Mouse (Mus musculus) liver, embryonic 15.5 days (tissue): ENCODE measurements around the gene Chaf1b. TPM values are rescaled to one million over a fixed set of nuclear protein-coding genes. Genes with fewer than 3 reads are reported as not detected.

ENCODE experiments used
- ATAC-seq: fragments of 200-750 bp; cut with Nextera tagmentation; 2 replicates; pipeline ENCODE4 v1.8.0; 2017; ENCODE audit warnings: moderate number of reproducible peaks, mild to moderate bottlenecking, moderate library complexity; ENCODE audit not compliant: insufficient read depth
- H3K27ac ChIP-seq: fragments of 300-500 bp; sonication (generic); replicated peaks from 2 replicates; pipeline ENCODE4 v1.5.1; 2015; ENCODE audit warnings: mild to moderate bottlenecking, inconsistent platforms
- H3K27me3 ChIP-seq: fragments of 300-500 bp; sonication (generic); 2 replicates; pipeline ENCODE4 v1.6.1; 2015; ENCODE audit warnings: mild to moderate bottlenecking, inconsistent platforms
- H3K36me3 ChIP-seq: fragments of 300-500 bp; sonication (generic); replicated peaks from 2 replicates; pipeline ENCODE4 v1.6.1; 2015; ENCODE audit warnings: moderate library complexity, mild to moderate bottlenecking, inconsistent platforms
- H3K4me1 ChIP-seq: fragments of 300-500 bp; sonication (generic); replicated peaks from 2 replicates; pipeline ENCODE4 v1.6.1; 2015; ENCODE audit warnings: inconsistent platforms
- H3K4me2 ChIP-seq: fragments of 300-500 bp; sonication (generic); 2 replicates; pipeline ENCODE4 v1.6.1; 2015; ENCODE audit warnings: moderate library complexity, mild to moderate bottlenecking, inconsistent platforms
- H3K4me3 ChIP-seq: fragments of 300-500 bp; sonication (generic); replicated peaks from 2 replicates; pipeline ENCODE4 v1.5.1; 2015; ENCODE audit warnings: mild to moderate bottlenecking, inconsistent platforms
- H3K9ac ChIP-seq: fragments of 300-500 bp; sonication (generic); 2 replicates; pipeline ENCODE4 v1.6.1; 2015; ENCODE audit warnings: moderate library complexity, mild to moderate bottlenecking, inconsistent platforms
- H3K9me3 ChIP-seq: fragments of 300-500 bp; sonication (generic); replicated peaks from 2 replicates; pipeline ENCODE4 v1.6.1; 2016; ENCODE audit warnings: inconsistent platforms
- WGBS: fragments of 180-500 bp; shearing (Covaris S2); methylation state at CpG from one replicate; pipeline ENCODE4 v1.1.7; 2015; ENCODE audit warnings: mixed read lengths; ENCODE audit not compliant: insufficient replicate concordance; 5-methylcytosine and 5-hydroxymethylcytosine counted together
- polyA plus RNA-seq: library from polyadenylated mRNA; unstranded; fragments of >200 nt; fragmentation: Nextera tagmentation; extraction: Ambion mirVana; gene quantifications from 2 replicates; pipeline ENCODE4 v1.2.1, GENCODE M21; 2015

The Chaf1b gene
- polyA plus RNA-seq = 40.1 and 40.3 TPM in 2 replicates

DNA sequence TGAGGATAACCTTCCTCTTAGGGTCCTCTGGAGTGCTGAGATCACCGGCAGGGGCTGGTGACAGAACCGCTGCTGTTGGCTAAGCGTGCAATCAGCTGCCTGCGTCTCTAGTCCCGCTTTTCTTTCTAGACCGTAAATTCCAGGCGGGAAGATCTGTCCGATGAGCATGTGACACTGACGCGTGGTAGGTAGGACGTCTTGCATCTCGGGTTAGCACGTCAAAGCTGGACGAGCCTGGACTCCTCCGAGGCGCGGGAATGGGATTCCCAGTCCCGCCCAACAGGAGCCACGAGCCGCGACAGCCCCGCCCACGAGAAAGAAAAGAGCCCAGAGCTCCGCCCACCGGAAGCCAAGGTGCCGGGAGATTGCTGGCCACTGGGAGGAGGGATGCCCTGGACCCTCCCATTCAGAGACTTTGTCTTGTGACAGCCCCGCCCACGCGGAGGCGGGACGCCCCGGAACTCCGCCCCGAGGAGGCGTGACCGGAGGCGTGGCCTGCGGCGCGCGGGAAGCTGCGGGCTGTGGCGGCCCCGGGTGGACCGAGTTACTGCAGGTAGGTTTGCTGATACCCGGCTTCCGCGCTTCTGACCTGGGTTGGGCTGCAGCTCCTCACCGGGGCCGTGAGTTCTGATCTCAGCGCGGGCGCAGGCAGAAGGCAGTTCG, at the start of gene Chaf1b:
Gene Chaf1b (plus strand): TSS at position 479 of the 663 bp plus-strand sequence.
- H3K9me3 ChIP-seq = no peaks in the 10 kb centered on the region

DNA sequence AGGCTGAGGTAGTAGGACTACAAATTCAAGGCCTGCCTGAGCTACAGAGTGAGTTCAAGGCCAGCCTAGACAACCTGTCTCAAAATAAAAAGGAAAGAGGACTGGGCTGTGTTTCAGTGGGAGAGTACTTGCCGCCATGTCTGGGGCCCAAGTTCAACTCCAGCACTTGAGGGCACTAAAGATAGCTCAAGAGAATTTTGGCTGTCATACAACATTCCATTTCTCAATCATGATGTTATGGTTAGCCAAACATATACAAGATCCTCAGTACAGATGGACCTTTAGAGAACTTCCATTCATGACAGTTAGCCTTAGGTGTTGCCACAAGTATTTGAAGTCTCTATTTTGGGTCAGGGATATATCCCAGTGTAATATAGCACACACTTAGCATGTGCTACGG, 49.6 kb upstream of the Chaf1b start:
- H3K36me3 ChIP-seq = peaks cover 17% of the 10 kb centered on the region; the same call in 1 of the 2 replicates
- WGBS = 80% methylated on average over 2 of the region's 2 CpGs
- H3K4me3 ChIP-seq = peak overlapping the region; percentile 99; the same call in 1 of the 2 replicates
- H3K27ac ChIP-seq = no peak overlapping the region
- peak overlapping the region; percentile 92 for H3K4me2 ChIP-seq
- H3K27me3 ChIP-seq = 0 out of 2 replicates have a peak, but pooled peaks cover 6% of the 10 kb centered on the region
- H3K9ac ChIP-seq = no peak overlapping the region
- no peaks in the 10 kb centered on the region for H3K9me3 ChIP-seq
- H3K4me1 ChIP-seq = peaks cover 53% of the 10 kb centered on the region
- no peak for ATAC-seq

More for the DNA sequence above, at the start of gene Chaf1b:
- Histone ChIP-seq H3K36me3 (peaks cover 22% of the 10 kb centered on the region), H3K27me3 (no peaks in the 10 kb centered on the region), H3K4me2 (peak within 1 kb of the TSS; percentile 96), H3K9ac (peak within 1 kb of the TSS; percentile 75), H3K4me1 (peaks cover 26% of the 10 kb centered on the region), H3K4me3 (peak within 1 kb of the TSS; percentile 93), H3K27ac (peak within 1 kb of the TSS; percentile 64)
- WGBS = under 1% methylated on average over 53 of the region's 54 CpGs
- peak; percentile 88 for ATAC-seq

DNA sequence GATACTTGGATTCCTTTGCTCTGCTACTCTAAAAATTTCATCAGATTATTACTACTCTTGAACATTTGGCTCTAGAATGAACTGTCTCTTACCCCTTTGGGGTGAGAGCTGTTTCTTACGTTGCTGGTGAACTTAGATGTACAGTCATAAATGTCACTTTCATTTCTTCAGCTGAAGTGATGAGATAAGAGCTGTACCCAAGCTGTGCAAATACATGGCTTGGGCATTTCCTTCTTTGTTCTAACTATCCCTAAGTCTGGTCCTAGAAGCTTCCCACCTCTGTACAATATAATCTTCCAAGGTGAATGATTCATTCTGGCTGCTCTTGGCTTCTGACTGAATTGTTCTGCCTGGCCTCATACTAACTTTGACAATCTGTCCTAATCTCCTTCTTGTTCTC, 44.7 kb upstream of the Chaf1b start:
- H3K4me2 ChIP-seq = no peak overlapping the region
- no peak for ATAC-seq
- 60% methylated on average over 1 of the region's 1 CpGs for WGBS
- H3K36me3 ChIP-seq = peaks cover 29% of the 10 kb centered on the region
- no peak overlapping the region for H3K4me3 ChIP-seq
- H3K9me3 ChIP-seq = no peaks in the 10 kb centered on the region
- H3K27ac ChIP-seq = no peak overlapping the region
- H3K27me3 ChIP-seq = no peaks in the 10 kb centered on the region
- peaks cover 37% of the 10 kb centered on the region for H3K4me1 ChIP-seq
- no peak overlapping the region for H3K9ac ChIP-seq

DNA sequence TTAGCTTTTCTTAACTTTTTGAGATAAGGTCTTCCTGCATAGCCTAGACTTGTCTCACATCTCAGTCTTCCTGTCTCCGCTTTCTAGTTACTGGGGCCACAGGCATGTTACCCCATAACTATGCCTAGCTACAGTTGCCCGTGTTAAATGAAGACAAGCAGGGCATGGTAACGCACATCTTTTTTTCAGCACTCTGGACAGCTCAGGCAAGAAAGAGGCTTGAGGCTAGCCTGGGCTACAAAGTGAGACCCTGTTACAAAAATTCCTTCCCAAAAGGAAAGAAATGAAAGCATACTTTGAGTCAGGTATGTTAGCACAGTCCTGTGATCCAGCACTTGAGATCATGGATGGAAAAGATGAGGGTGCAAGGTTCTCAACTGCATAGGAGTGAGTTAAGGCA, 33.2 kb upstream of the Chaf1b start:
- 85% methylated on average over 3 of the region's 3 CpGs for WGBS
- peaks cover 93% of the 10 kb centered on the region for H3K36me3 ChIP-seq
- H3K27me3 ChIP-seq = no peaks in the 10 kb centered on the region
- H3K4me3 ChIP-seq = no peak overlapping the region
- no peaks in the 10 kb centered on the region for H3K4me1 ChIP-seq
- ATAC-seq = no peak
- no peak overlapping the region for H3K9ac ChIP-seq
- no peak overlapping the region for H3K4me2 ChIP-seq
- H3K27ac ChIP-seq = no peak overlapping the region
- no peaks in the 10 kb centered on the region for H3K9me3 ChIP-seq

DNA sequence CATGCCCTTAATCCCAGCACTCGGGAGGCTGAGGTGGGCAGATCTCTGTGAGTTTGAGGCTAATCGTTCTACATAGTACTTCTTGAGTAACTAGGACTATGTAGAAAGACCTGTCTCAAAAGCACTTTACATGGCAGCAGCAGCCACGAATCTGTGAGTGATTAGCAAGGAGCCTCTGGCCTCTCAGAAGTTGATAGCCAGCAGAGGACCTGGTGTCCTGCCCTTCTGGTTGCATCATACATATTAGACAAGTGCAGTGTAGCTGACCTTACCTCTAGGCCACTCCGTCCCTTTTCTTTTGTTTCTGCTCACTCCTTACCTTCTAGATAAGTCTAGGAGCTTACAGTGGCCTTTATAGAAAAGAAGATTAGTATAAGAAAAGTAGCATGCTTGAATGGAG, 23.7 kb upstream of the Chaf1b start:
- no peak overlapping the region for H3K4me2 ChIP-seq
- H3K9me3 ChIP-seq = no peaks in the 10 kb centered on the region
- H3K36me3 ChIP-seq = peaks cover 93% of the 10 kb centered on the region
- H3K9ac ChIP-seq = no peak overlapping the region
- WGBS = 78% methylated on average over 4 of the region's 4 CpGs
- H3K27ac ChIP-seq = no peak overlapping the region
- no peak for ATAC-seq
- no peaks in the 10 kb centered on the region for H3K4me1 ChIP-seq
- H3K27me3 ChIP-seq = no peaks in the 10 kb centered on the region
- H3K4me3 ChIP-seq = no peak overlapping the region

DNA sequence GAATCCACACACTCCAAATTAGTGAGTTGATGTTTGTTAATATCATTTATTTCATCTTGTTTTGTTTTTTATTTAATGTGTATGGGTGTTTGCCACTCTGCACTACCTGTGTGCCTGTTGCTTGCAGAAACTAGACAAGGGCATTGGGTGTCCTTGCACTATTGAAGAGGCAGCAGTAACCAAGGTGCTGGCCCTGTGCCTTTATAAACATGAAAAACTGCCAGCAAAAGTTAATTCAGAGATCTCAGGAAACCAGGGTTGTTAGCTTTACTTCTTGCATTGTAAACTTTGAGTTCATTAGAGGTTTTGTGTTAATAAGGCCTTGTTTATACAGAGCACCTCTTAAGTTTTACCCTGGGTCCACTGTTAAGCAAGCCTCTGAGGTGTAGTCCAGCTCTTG, 23.0 kb upstream of the Chaf1b start:
- Histone ChIP-seq H3K9ac (no peak overlapping the region), H3K4me3 (no peak overlapping the region), H3K27me3 (no peaks in the 10 kb centered on the region), H3K27ac (no peak overlapping the region), H3K36me3 (peaks cover 93% of the 10 kb centered on the region), H3K4me1 (no peaks in the 10 kb centered on the region), H3K4me2 (no peak overlapping the region), H3K9me3 (no peaks in the 10 kb centered on the region)
- ATAC-seq = no peak

DNA sequence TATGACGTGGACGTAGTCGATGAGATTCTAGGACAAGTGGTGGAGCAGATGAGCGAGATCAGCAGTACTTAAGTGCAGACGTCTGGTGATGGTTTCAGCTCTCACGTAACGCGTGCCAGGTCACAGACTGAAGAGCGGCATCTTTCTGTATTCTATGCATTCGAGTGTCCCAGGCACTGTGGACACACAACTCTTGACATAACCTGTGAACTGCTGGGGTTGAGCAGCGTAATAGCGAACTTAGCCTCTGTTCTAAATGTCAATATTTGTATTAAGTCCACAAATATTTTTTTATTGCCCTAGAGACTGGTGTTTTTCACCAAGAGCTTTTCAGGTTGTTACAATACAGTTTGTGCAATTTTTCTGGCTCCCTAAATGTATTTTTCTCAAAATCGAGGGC, 8.9 kb upstream of the Chaf1b start:
- Histone ChIP-seq H3K4me2 (no peak overlapping the region), H3K4me3 (no peak overlapping the region), H3K9ac (no peak overlapping the region), H3K36me3 (peaks cover 74% of the 10 kb centered on the region), H3K27me3 (no peaks in the 10 kb centered on the region), H3K27ac (no peak overlapping the region), H3K9me3 (no peaks in the 10 kb centered on the region), H3K4me1 (no peaks in the 10 kb centered on the region)
- no peak for ATAC-seq
- 81% methylated on average over 13 of the region's 13 CpGs for WGBS

DNA sequence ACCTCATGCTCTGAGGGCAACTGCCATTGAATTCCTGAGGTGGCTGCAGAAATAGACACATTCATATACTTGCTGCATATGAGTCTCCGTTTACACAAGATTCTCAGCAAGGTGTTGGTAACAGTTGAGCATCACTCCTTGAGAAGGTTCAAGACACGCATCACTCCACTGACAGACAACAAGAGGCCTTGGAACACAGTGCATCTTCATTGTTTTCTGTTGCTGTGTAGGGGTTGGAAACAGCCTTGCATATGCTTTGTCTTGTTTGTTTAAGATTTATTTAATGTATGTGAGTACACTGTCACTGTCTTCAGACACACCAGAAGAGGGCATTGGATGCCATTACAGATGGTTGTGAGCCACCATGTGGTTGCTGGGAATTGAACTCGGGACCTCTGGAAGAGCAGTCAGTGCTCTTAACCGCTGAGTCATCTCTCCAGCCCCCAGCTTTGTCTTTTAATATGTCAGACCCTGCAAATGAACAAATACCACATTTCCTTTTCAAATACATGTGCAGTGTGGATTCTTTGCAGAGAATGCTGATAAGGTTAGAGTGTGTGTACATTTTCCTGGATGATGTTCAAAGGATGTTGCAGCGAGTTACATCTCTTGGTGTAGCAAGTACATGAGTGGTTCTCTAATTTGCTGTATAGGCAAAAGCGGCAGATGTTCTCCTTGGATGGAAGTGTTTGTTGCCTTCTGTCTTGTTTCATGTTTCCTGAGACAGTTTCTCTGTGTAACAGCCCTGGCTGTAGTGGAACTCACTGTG, 5.9 kb upstream of the Chaf1b start:
- Histone ChIP-seq H3K9me3 (no peaks in the 10 kb centered on the region), H3K4me2 (no peak overlapping the region), H3K36me3 (peaks cover 46% of the 10 kb centered on the region), H3K9ac (no peak overlapping the region), H3K27ac (no peak overlapping the region), H3K4me1 (peaks cover under 1% of the 10 kb centered on the region; the same call in 1 of the 2 replicates), H3K4me3 (no peak overlapping the region), H3K27me3 (no peaks in the 10 kb centered on the region)
- no peak for ATAC-seq
- 78% methylated on average over 6 of the region's 6 CpGs for WGBS

DNA sequence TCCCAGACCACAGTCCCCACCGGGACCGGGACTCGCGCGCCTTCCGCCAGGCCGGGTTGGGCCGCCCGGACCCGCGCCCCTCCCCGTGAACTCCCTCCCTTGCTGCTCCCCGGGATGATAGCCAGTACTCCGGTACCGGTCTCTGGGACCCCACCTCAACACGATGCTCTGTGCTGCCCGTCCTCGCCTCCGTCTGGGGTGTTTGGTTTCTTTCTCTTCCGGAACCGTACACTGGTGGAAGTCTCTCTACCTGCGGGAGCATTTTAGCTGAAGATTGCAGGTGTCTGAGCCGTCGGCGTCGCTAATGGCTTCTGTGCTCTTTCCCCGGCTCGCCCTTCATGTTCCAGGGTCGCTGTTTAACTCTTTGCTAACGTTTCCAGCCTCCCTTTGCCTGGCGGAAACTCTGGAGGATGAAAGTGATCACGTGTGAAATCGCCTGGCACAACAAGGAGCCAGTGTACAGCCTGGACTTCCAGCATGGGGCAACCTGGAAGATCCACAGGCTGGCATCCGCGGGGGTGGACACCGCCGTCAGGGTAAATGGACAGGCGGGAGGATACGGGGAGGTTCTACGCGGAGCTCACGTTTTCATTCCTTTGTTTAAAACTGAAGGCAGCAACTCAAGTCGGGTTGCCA, 503 bp downstream of the Chaf1b start:
- H3K4me1 ChIP-seq = peaks cover 28% of the 10 kb centered on the region
- H3K27ac ChIP-seq = peak overlapping the region; percentile 64
- WGBS = under 1% methylated on average over 43 of the region's 43 CpGs
- peak overlapping the region; percentile 93 for H3K4me3 ChIP-seq
- no peaks in the 10 kb centered on the region for H3K27me3 ChIP-seq
- H3K9ac ChIP-seq = peak overlapping the region; percentile 75
- peaks cover 29% of the 10 kb centered on the region for H3K36me3 ChIP-seq
- H3K4me2 ChIP-seq = peak overlapping the region; percentile 96
- H3K9me3 ChIP-seq = no peaks in the 10 kb centered on the region
- ATAC-seq = peak; percentile 63

DNA sequence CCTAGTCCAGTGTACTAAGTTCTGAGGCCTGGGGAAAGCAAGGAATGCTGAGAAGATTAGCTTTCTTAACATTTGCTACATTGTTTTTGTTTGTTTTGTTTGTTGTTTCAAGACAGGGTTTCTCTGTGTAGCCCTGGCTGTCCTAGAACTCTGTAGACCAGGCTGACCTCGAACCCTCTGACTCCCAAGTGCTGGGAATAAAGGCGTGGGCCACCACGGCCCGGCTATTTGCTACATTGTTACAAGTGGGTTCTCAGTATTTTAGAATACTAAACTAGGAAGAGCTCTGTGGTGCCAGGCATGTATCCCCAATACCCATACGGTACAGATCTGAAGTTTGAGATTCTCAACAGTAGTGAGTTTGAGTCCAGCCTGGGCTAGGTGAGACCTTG, 1.0 kb downstream of the Chaf1b start:
- whole genome bisulfite sequencing = 38% methylated on average over 5 of the region's 5 CpGs

DNA sequence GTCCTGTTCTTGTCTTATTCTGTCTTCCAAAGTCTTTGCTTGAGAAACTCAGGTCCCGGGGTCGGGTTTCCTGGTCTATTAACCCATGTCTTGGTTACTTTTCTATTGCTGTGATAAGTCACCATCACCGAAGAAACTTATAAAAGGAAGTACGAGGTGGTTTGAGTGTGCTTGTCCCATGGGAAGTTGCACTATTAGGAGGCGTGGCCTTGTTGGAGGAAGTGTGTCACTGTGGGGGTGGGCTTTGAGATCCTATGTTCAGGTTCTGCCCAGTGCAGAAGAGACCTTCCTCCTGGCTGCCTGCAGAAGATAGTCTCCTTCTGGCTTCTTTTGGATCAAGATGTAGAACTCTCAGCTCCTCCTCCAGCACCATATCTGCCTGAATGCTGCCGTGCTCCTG, 4.8 kb downstream of the Chaf1b start:
- Histone ChIP-seq H3K27me3 (no peaks in the 10 kb centered on the region), H3K27ac (no peak overlapping the region), H3K9ac (no peak overlapping the region), H3K9me3 (no peaks in the 10 kb centered on the region), H3K4me1 (peaks cover 21% of the 10 kb centered on the region), H3K4me2 (no peak overlapping the region), H3K36me3 (peaks cover 72% of the 10 kb centered on the region), H3K4me3 (no peak overlapping the region)
- WGBS = 70% methylated on average over 6 of the region's 6 CpGs
- no peak for ATAC-seq

More for the DNA sequence above, 1.0 kb downstream of the Chaf1b start:
- Histone ChIP-seq H3K4me1 (peaks cover 28% of the 10 kb centered on the region), H3K9ac (peak overlapping the region; percentile 75), H3K27ac (peak overlapping the region; percentile 64; the same call in 1 of the 2 replicates), H3K27me3 (no peaks in the 10 kb centered on the region), H3K4me3 (peak overlapping the region; percentile 93), H3K36me3 (peaks cover 34% of the 10 kb centered on the region), H3K9me3 (no peaks in the 10 kb centered on the region), H3K4me2 (peak overlapping the region; percentile 96)
- no peak for ATAC-seq
